Mouse (Mus musculus): ENCODE measurements around the gene Chd1l.

- no peak for TF ChIP-seq CTCF (IDR thresholded peaks at IDR 0.05; ENCODE audit: low read depth, low read length)
- TF ChIP-seq POLR2AphosphoS5 (IDR thresholded peaks at IDR 0.05; ENCODE audit: insufficient replicate concordance, low read depth, low read length), result no peak
Measured at GRCm38 (mm10) chr3:97573807-97574206, 36.2 kb downstream of the Chd1l start.
